Mouse (Mus musculus): ENCODE results near the gene Magi2. TPM values are rescaled to one million over a fixed set of nuclear protein-coding genes. Genes with fewer than 3 reads are reported as not detected.

The Magi2 gene
- polyA plus RNA-seq, 1 experiment, result 0.18 TPM

DNA sequence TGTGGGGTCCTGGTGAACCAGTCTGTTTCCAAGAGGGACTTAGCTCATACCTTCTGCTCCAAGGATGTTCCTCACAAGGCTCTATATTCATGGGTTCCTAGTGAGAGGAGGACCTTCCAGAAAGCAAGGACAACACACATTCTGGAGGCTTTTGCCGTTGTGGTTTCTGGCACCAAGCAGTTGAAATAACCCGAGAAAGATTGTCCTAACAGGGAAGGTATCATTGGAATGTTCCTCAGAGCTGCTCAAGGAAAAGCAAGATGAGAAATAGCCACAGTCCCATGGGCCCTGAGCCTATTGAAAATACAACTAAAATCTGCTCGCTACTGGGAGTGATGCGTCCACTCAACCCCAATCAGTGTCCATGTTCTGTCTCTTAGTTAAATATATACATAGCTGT lies 1353.8 kb downstream of the Magi2 start:
- Histone ChIP-seq H3K4me3 (ENCODE audit: insufficient read depth, poor library complexity, severe bottlenecking) (no peak overlapping the region), H3K79me2 (ENCODE audit: control insufficient read depth, insufficient read depth) (no peaks in the 10 kb centered on the region), H3K36me3 (ENCODE audit: control insufficient read depth, insufficient read depth) (no peaks in the 10 kb centered on the region), H3ac (ENCODE audit: control insufficient read depth, insufficient read length, low read depth) (no peak overlapping the region), H3K27me3 (ENCODE audit: control insufficient read depth, insufficient read depth, insufficient read length) (no peaks in the 10 kb centered on the region), H3K79me3 (ENCODE audit: low read depth) (no peaks in the 10 kb centered on the region)
- TF ChIP-seq MYOG (IDR thresholded peaks at IDR 0.05; ENCODE audit: control insufficient read depth, extremely low read depth, insufficient read length) (no peak), CTCF (IDR thresholded peaks at IDR 0.05; ENCODE audit: control insufficient read depth, insufficient read depth, insufficient read length) (no peak), FOSL1 (IDR thresholded peaks at IDR 0.05; ENCODE audit: insufficient read depth, low read length, poor library complexity, severe bottlenecking) (no peak), CEBPB (IDR thresholded peaks at IDR 0.05; ENCODE audit: low read depth) (no peak), USF1 (IDR thresholded peaks at IDR 0.05; ENCODE audit: low read depth) (no peak), MAX (IDR thresholded peaks at IDR 0.05) (no peak), MYOD1 (IDR thresholded peaks at IDR 0.05; ENCODE audit: control insufficient read depth, insufficient read length, low read depth) (no peak)

DNA sequence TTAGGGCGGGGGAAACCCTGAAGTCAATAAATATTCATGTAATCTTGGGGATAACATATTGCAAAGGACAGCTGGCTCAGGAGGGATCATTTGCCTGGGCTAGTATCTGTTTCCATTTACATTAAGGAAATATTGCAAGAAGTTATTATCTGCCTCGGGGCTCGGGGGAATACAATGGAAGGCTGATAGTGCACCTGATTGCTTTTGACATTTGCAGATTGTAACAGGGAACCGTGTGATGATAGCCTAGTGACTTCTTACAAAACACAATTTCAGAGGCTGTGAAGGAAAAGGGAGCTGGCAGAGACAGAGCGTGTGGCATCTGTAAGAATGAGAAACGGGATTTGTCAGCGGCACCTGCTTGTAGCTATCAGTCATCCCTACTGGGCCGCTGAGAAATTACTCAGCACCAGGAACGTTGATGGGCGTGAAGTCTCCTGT lies 1356.2 kb downstream of the Magi2 start:
- TF ChIP-seq MYOG (IDR thresholded peaks at IDR 0.05; ENCODE audit: control insufficient read depth, extremely low read depth, insufficient read length) (no peak), MAX (IDR thresholded peaks at IDR 0.05) (no peak)
- H3K79me3 ChIP-seq (ENCODE audit: low read depth), result no peaks in the 10 kb centered on the region
- no peaks in the 10 kb centered on the region for H3K79me2 ChIP-seq (ENCODE audit: control insufficient read depth, insufficient read depth)
- no peak overlapping the region for H3K4me3 ChIP-seq (ENCODE audit: insufficient read depth, poor library complexity, severe bottlenecking)
- H3ac ChIP-seq (ENCODE audit: control insufficient read depth, insufficient read length, low read depth), result no peak overlapping the region
- no peaks in the 10 kb centered on the region for H3K36me3 ChIP-seq (ENCODE audit: control insufficient read depth, insufficient read depth)
- no peaks in the 10 kb centered on the region for H3K27me3 ChIP-seq (ENCODE audit: control insufficient read depth, insufficient read depth, insufficient read length)

DNA sequence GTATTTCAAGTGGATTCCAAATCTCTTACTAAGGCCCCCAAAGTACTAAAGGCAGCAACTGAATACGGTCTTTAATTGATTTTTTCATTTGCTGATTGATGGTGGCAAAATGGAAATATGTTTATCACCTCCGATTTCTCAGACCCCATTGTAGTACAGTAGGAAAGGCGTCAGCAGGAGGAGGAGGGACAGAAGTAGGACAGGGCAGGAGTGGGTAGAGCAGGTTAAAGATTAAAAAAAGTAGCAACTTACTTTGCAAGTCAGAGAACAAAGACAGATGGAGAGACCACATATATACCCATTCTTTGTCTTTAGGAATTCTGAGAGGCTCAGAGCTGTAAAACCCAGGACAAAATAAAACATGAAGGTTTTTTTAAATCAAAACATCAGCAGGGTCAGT lies 1356.8 kb downstream of the Magi2 start:
- no peaks in the 10 kb centered on the region for H3K79me2 ChIP-seq (ENCODE audit: control insufficient read depth, insufficient read depth)
- no peak for TF ChIP-seq CTCF (IDR thresholded peaks at IDR 0.05; ENCODE audit: control insufficient read depth, insufficient read depth, insufficient read length)
- no peak for TF ChIP-seq USF1 (IDR thresholded peaks at IDR 0.05; ENCODE audit: low read depth)
- no peak for TF ChIP-seq CEBPB (IDR thresholded peaks at IDR 0.05; ENCODE audit: low read depth)
- no peak for TF ChIP-seq MYOG (IDR thresholded peaks at IDR 0.05; ENCODE audit: control insufficient read depth, extremely low read depth, insufficient read length)
- no peak for TF ChIP-seq FOSL1 (IDR thresholded peaks at IDR 0.05; ENCODE audit: insufficient read depth, low read length, poor library complexity, severe bottlenecking)
- H3K27me3 ChIP-seq (ENCODE audit: control insufficient read depth, insufficient read depth, insufficient read length), result no peaks in the 10 kb centered on the region
- H3K79me3 ChIP-seq (ENCODE audit: low read depth), result no peaks in the 10 kb centered on the region
- H3ac ChIP-seq (ENCODE audit: control insufficient read depth, insufficient read length, low read depth), result no peak overlapping the region
- no peak overlapping the region for H3K4me3 ChIP-seq (ENCODE audit: insufficient read depth, poor library complexity, severe bottlenecking)
- no peaks in the 10 kb centered on the region for H3K36me3 ChIP-seq (ENCODE audit: control insufficient read depth, insufficient read depth)

GRCm38 (mm10) chr5:20584769-20585168 lies 1357.9 kb downstream of the Magi2 start:
- H3K27me3 ChIP-seq (ENCODE audit: control insufficient read depth, insufficient read depth, insufficient read length), result no peaks in the 10 kb centered on the region
- H3K79me2 ChIP-seq (ENCODE audit: control insufficient read depth, insufficient read depth), result no peaks in the 10 kb centered on the region
- no peaks in the 10 kb centered on the region for H3K79me3 ChIP-seq (ENCODE audit: low read depth)
- no peaks in the 10 kb centered on the region for H3K36me3 ChIP-seq (ENCODE audit: control insufficient read depth, insufficient read depth)
- no peak overlapping the region for H3K4me3 ChIP-seq (ENCODE audit: insufficient read depth, poor library complexity, severe bottlenecking)
- H3ac ChIP-seq (ENCODE audit: control insufficient read depth, insufficient read length, low read depth), result no peak overlapping the region
- TF ChIP-seq CEBPB (IDR thresholded peaks at IDR 0.05; ENCODE audit: low read depth) (no peak), CTCF (IDR thresholded peaks at IDR 0.05; ENCODE audit: control insufficient read depth, insufficient read depth, insufficient read length) (no peak), MYOG (IDR thresholded peaks at IDR 0.05; ENCODE audit: control insufficient read depth, extremely low read depth, insufficient read length) (no peak), FOSL1 (IDR thresholded peaks at IDR 0.05; ENCODE audit: insufficient read depth, low read length, poor library complexity, severe bottlenecking) (no peak), USF1 (IDR thresholded peaks at IDR 0.05; ENCODE audit: low read depth) (no peak), MYOD1 (IDR thresholded peaks at IDR 0.05; ENCODE audit: control insufficient read depth, insufficient read length, low read depth) (no peak), MAX (IDR thresholded peaks at IDR 0.05) (no peak)

- TF ChIP-seq MYOG (IDR thresholded peaks at IDR 0.05; ENCODE audit: control insufficient read depth, extremely low read depth, insufficient read length) (no peak), CEBPB (IDR thresholded peaks at IDR 0.05; ENCODE audit: low read depth) (no peak), CTCF (IDR thresholded peaks at IDR 0.05; ENCODE audit: control insufficient read depth, insufficient read depth, insufficient read length) (no peak), MAX (IDR thresholded peaks at IDR 0.05) (no peak), MYOD1 (IDR thresholded peaks at IDR 0.05; ENCODE audit: control insufficient read depth, insufficient read length, low read depth) (no peak), USF1 (IDR thresholded peaks at IDR 0.05; ENCODE audit: low read depth) (no peak), FOSL1 (IDR thresholded peaks at IDR 0.05; ENCODE audit: insufficient read depth, low read length, poor library complexity, severe bottlenecking) (no peak)
- Histone ChIP-seq H3K4me3 (ENCODE audit: insufficient read depth, poor library complexity, severe bottlenecking) (no peak overlapping the region), H3K36me3 (ENCODE audit: control insufficient read depth, insufficient read depth) (no peaks in the 10 kb centered on the region), H3K79me3 (ENCODE audit: low read depth) (no peaks in the 10 kb centered on the region), H3K79me2 (ENCODE audit: control insufficient read depth, insufficient read depth) (no peaks in the 10 kb centered on the region), H3K27me3 (ENCODE audit: control insufficient read depth, insufficient read depth, insufficient read length) (no peaks in the 10 kb centered on the region), H3ac (ENCODE audit: control insufficient read depth, insufficient read length, low read depth) (no peak overlapping the region)
Measured at GRCm38 (mm10) chr5:20589731-20590130, 1362.9 kb downstream of the Magi2 start.

DNA sequence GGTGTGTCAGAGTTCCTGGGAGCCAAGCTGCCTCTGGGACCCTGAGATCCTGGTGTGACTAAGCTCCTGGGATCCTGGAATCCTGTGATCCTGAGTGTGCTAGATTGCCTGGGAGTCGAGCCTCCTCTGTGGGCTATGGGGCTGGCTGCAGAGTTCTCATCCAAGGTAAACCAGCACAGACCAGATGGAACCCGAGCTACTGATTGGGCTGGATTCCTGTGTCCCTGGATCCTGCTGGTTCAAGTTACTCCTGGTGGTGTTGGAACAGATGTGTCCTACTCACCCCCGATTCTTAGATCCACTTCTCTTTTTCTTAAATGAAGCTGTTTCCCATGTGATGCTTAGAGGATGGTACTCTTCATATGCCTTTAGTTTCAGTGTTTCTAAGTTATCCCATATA lies 1371.4 kb downstream of the Magi2 start:
- Histone ChIP-seq H3K4me3 (ENCODE audit: insufficient read depth, poor library complexity, severe bottlenecking) (no peak overlapping the region), H3K36me3 (ENCODE audit: control insufficient read depth, insufficient read depth) (no peaks in the 10 kb centered on the region), H3ac (ENCODE audit: control insufficient read depth, insufficient read length, low read depth) (no peak overlapping the region), H3K79me2 (ENCODE audit: control insufficient read depth, insufficient read depth) (no peaks in the 10 kb centered on the region), H3K79me3 (ENCODE audit: low read depth) (no peaks in the 10 kb centered on the region), H3K27me3 (ENCODE audit: control insufficient read depth, insufficient read depth, insufficient read length) (no peaks in the 10 kb centered on the region)
- no peak for TF ChIP-seq MYOG (IDR thresholded peaks at IDR 0.05; ENCODE audit: control insufficient read depth, extremely low read depth, insufficient read length)

All from C2C12 (cell line).